Mouse (Mus musculus): ENCODE data around the gene Cdc42ep2.

Gene Cdc42ep2

GRCm38 (mm10) chr19:5878362-5878722 is 46.3 kb downstream of the Cdc42ep2 start:
- in situ Hi-C loops (cut with MseI, MboI), result loop anchor here in 1 of 2 experiments (5.0 kb wide), 1 partner anchor 86 kb away; no protein-coding TSS in a partner anchor

DNA sequence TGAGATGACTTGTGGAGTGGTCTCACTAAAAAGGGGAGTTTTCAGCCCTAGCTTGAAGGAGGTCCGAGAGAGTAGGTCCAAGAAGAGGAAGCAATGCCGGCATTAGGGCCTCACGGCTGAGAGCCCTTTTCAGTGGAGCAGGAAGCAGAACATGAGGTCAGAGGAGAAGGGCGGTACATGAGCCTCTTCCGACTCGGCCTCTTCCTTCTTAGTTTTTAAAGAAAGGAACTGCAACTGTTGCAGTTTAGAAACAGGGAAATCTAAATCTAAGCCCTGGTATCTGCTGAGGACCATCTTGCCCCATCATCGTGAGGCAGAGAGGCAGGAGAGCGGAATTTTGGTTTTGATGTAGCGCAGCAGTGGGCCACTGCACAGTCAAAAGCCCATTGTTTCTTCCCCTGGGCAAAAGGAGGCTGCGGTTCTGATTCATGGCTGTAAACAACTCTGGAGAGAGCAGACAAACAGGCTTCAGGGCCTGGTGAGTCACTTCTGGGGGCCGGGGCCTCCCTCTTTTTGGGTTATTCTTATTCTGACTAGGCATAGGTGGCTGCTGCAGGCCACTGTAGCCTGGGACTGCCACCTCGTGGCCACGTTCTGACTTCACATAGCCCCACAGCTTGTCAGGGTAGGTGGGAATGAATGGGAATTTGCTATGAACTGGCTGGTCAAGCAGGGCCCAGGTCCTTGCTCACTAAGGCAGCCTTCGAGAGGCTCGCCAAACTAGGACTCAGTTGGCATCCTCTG is 46.8 kb downstream of the Cdc42ep2 start, which contains the start of gene Slc25a45:
Slc25a45 (plus strand) TSS at position 191 of the 744 bp plus-strand sequence.
- in situ Hi-C loops (cut with MseI, MboI), result loop anchor here in 1 of 2 experiments (5.0 kb wide), 1 partner anchor 85 kb away; no protein-coding TSS in a partner anchor

- in situ Hi-C loops (cut with MseI, MboI), result loop anchor here in 1 of 2 experiments (5.0 kb wide), 1 partner anchor 83 kb away; no protein-coding TSS in a partner anchor
These were observed 49.6 kb downstream of the Cdc42ep2 start, which contains the start of gene Frmd8 for GRCm38 (mm10) chr19:5874969-5875480. Gene Frmd8, minus strand, starts transcription at chr19:5875274.

GRCm38 (mm10) chr19:5874391-5874968 is 50.1 kb downstream of the Cdc42ep2 start:
- in situ Hi-C loops (cut with MseI, MboI), result no loop called here

DNA sequence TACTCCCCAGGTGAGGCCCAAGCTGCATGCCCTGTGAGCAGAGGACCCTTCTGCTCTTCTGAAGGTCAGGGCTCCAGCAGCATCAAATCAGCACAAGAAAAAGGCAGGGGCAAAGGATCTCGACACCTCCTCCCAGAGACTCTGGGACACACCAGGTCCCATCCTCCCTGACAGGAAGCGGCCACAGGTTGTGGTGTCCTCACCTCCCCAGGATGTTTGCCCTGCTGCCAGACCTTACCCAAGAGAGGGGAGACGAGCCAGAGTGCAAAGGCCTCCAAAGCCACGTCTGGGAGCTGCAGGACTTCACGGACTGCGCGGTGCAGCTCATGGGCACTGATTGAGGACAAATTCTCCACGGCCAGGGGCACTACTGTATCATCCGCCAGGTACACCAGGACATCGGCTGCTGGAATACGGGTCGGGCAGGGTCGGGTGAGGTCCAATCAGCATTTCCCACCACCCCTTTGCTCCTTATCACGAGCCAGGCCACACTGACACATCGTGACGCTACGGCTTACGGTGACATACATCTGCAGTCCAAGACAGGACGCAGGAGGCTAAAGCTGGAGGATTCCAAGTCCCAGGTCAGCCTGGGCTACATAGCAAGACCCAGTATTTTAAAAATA is 51.6 kb downstream of the Cdc42ep2 start:
- in situ Hi-C loops (cut with MseI, MboI), result no loop called here

DNA sequence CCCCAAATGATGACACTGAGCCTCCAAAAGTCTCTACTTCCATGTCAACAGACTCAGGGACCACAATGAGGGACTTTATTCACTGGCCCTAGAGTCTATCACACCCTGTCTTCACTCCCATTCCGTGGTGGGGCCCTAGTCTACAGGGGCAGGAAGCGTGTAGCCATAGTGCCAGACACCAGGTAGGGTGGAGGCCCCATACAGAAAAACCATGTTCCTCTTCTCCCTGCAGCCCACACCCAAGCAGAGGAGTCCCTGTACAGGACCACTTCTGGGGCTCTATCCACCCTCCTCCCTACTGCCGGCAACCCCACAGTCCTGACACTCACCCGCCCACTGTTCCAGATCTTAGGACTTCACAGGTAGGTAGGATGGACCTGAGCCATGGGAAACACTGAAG is 52.1 kb downstream of the Cdc42ep2 start:
- in situ Hi-C loops (cut with MseI, MboI), result no loop called here

- in situ Hi-C loops (cut with MseI, MboI), result no loop called here
These were observed 52.9 kb downstream of the Cdc42ep2 start for GRCm38 (mm10) chr19:5871683-5872082.

DNA sequence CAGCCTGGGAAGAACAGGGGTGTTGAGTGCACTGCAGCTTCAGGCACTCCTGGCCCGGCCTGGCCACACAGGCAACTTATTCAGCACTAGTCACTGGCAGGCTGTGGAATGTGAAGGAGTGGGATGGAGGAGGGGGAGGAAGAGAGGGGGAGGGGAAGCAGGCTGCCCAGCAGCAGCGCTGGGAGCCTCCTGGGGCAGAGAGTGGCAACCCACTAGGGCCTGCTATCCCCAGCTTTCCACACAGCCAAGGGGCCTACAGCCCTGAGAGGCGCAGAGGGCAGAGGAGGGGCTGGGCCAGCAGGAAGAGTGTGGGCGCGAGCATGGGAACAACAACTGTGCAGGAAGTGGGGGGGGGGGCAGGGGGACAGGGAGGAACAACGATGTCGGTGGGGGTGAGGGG is 53.3 kb downstream of the Cdc42ep2 start:
- in situ Hi-C loops (cut with MseI, MboI), result no loop called here

DNA sequence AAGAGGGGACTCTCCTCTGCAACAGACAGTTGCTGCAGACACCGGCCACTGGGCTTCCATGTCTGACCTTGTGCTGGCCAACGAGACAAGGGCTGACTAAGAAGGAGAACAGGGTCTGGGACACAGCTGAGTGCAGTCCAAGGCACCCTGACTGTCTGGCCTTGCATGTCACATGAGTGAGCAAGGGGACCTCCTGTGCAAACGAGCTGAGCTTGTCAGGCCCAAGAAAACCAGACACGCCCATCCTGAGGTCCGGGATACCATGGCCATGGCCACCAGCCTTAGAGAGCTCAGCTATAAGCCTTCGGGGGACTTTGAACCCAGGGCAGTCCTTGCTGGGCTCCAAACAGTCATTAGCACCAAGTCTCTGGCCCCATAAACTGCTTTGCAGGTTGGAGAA is 56.5 kb downstream of the Cdc42ep2 start:
- in situ Hi-C loops (cut with MseI, MboI), result no loop called here
